Mouse (Mus musculus) splenic B cell, adult 2 months (primary cell): ENCODE measurements at regions not wholly inside any gene's neighbourhood (a gene's known extent, or its start where the extent isn't known, plus 50 kb on each side); places are given as distances from the start of the nearest gene placed in this dataset.

ENCODE experiments used
- DNase-seq: peaks from one replicate; pipeline ENCODE4 v3.0.0-alpha.2; 2011; ENCODE audit warnings: low read depth, low spot score
- H3K27me3 ChIP-seq: 2 replicates; pipeline ENCODE4 v1.6.1; 2012; ENCODE audit warnings: mild to moderate bottlenecking, low read length, moderate library complexity, mixed read lengths; ENCODE audit not compliant: control insufficient read depth, poor library complexity, insufficient read depth, severe bottlenecking
- H3K36me3 ChIP-seq: 2 replicates; pipeline ENCODE4 v1.6.1; 2012; ENCODE audit warnings: mild to moderate bottlenecking, low read length, moderate library complexity, mixed read lengths; ENCODE audit not compliant: control insufficient read depth, poor library complexity, insufficient read depth, severe bottlenecking

DNA sequence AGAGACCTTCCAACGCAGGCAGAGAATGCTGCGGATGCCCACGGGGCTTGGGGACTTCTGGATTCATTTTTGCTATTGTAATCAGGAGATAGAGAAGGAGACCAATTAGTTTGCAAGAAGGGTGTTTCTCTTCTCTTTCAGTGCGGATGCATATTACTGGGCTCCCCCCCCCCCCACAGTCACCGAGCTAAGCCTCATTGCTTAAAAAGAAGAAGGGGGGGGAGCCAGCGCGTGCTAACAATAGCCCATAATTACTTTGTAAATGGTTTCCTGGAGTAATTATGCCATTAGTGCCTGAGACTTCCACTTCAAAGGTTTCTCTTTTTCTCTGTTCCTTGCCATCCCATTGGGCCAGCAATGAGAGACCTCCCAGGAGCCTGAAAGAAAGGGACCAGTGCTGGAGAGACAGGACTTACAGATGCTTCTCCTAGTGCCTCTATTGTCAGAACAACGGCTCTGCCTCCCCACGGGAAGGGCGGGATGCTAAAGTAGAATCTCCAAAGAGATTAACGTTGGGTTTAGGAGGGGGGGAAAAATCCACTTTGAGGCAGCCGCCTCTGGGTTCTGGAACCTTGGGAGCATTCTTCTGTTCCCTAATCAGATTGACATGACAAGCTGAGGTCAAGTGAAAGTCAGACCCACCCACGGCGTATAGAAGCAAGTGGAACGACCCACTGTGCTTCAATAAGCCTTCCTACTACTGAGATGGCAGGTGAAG, 116.1 kb upstream of the Castor2 start:
- no peak for DNase-seq
- H3K27me3 ChIP-seq: no peaks in the 10 kb centered on the region

GRCm38 (mm10) chr5:133970421-133970914, 129.0 kb upstream of the Castor2 start:
- no peaks in the 10 kb centered on the region for H3K36me3 ChIP-seq
- no peak for DNase-seq
- H3K27me3 ChIP-seq: no peaks in the 10 kb centered on the region

More for the DNA sequence above, 116.1 kb upstream of the Castor2 start:
- H3K36me3 ChIP-seq: no peaks in the 10 kb centered on the region

DNA sequence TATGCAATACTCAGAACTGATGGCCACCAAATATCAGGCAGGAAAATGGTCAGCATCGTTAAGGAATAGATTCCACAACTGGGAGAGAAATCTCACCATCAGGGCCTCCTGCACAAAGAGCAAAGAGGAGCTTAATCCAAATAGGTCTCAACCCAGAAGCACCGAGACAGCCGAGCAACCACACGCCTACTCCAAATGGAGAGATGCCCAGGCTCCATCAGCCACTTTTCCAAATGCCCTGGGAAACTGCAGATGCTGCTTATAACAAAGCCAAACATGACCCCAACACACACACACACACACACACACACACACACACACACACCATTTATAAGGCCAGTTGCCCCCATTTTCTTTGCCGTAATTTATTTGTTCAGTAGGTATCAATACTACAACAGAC, 136.2 kb upstream of the Castor2 start:
- Histone ChIP-seq H3K36me3 (no peaks in the 10 kb centered on the region), H3K27me3 (no peaks in the 10 kb centered on the region)
- DNase-seq: no peak

DNA sequence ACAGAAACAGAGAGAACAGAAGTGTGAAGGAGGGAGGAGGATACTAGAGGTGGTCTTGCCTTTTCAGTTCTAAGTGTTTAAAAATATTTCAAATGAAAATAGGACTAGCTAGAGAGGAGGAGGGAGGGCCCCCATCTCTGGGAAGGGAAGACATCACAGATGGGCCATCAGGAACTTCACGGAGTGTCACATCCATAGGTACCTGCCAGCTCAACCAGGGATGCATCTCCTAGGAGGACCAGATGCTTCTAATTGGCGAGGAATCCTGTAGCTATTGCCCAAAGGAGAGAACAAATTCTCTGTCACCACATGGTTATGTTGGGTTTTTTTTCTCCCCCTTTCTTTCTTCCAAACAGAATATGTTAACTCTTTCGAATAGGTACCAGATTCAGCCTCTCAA, 158.7 kb upstream of the Castor2 start:
- H3K27me3 ChIP-seq: no peaks in the 10 kb centered on the region
- no peaks in the 10 kb centered on the region for H3K36me3 ChIP-seq
- no peak for DNase-seq

DNA sequence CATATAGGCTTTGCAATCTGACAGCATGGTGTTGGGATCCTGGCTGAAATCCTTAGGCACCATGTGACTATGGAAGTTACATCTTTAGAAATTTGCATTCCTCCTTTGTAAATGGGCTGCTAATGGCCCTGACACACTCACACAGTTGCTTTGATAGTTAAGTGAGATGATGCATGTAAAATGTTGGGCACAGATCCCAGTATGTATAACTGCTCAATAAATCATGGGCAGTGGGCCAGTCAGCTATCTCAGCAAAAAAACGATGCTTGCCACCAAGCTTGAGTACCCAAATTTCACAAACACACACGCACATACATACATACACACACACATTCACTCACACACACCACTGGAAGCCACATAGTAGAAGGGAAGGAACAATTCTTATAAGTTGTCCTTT, 159.5 kb upstream of the Castor2 start:
- Histone ChIP-seq H3K27me3 (no peaks in the 10 kb centered on the region), H3K36me3 (no peaks in the 10 kb centered on the region)
- DNase-seq: no peak

DNA sequence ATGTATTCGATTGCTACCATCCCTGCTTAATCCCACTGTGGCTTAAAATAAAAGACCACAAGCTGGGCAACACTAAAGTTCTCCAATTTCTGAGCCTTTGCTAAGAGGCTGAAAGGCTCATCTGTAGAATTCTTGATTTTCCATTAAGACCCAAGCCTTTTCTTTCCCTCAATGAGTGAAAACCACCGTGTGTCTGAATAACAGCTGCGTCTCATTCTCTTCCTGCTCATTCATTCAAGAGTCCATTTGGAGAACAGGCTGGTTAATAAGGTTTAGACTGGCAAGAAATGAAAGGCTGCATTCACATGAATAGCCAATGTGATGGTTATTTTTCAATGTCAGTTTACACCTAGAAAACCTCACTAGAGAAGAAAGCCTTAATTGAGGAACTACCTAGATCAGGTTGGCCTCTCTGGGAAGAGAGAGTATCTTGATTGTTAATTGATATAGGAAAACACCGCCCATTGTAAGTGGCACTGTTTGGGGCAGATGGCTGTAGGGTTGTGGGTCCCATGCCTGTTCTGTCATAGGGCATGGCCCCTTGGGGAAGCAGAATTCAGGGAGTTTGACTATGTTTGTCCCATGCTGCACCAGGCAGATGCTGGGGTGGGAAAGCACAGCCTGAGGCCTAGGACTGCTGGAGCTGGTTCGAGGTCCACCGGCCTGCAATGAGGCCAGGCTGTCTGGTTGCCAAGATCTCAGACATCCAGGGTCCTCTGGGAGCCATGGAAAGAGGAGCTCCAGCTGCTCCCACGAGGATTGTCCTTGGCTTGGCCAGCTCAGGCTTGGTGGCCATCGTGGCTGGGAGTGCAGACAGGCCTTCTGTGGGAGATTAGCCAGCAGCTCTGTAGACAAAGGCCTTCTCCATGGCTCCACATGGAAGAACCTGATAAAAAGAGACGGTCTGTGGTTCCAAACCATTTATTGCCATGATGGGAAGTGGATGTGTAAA, 161.3 kb upstream of the Castor2 start:
- H3K36me3 ChIP-seq: no peaks in the 10 kb centered on the region
- DNase-seq: no peak

DNA sequence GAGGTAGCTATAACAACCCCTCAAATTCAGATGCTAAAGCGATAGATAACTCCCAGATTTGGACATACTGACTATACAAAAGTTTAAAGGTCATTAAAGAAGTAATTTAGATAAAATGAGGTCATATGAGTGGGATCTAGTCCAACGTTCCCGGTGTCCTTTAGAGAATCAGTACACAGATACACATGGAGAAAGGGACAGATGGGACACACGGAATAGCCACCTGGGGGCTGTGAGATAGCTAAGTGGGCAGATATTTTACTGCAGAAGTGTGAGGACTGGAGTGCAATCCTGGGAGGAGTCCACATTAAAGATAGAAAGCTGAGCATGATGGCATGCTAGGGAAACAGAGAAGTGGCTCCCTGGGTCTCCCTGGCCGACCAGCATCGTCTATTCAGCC, 164.1 kb upstream of the Castor2 start:
- no peaks in the 10 kb centered on the region for H3K27me3 ChIP-seq
- DNase-seq: no peak
- no peaks in the 10 kb centered on the region for H3K36me3 ChIP-seq

More for the DNA sequence above, 161.3 kb upstream of the Castor2 start:
- no peaks in the 10 kb centered on the region for H3K27me3 ChIP-seq

GRCm38 (mm10) chr5:133935006-133935405, 164.5 kb upstream of the Castor2 start:
- H3K27me3 ChIP-seq: no peaks in the 10 kb centered on the region
- H3K36me3 ChIP-seq: no peaks in the 10 kb centered on the region
- DNase-seq: no peak

GRCm38 (mm10) chr5:133930101-133930500, 169.4 kb upstream of the Castor2 start:
- no peaks in the 10 kb centered on the region for H3K36me3 ChIP-seq
- DNase-seq: no peak

DNA sequence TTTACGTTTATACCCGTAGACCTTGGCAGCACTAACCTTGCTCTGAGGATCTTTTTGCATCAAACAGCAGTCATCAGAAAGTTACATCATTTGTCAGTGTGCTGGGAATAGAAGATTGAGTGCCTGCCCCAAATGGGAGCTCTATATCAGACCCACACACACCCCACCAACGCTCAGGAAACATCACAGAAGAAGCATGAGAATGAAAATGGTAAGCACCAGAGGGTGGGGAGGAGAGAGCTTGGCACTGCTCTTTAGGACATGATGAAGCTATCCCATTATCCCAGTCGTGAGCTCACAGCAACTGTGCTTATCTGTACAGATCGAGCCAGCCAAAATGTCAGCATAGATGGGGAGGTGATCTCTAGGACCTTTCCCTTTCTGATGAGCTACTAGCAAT, 172.5 kb upstream of the Castor2 start:
- no peak for DNase-seq
- H3K36me3 ChIP-seq: no peaks in the 10 kb centered on the region
- H3K27me3 ChIP-seq: no peaks in the 10 kb centered on the region

More at GRCm38 (mm10) chr5:133930101-133930500, 169.4 kb upstream of the Castor2 start:
- H3K27me3 ChIP-seq: no peaks in the 10 kb centered on the region

- no peaks in the 10 kb centered on the region for H3K27me3 ChIP-seq
- no peaks in the 10 kb centered on the region for H3K36me3 ChIP-seq
- no peak for DNase-seq
These were observed 174.2 kb upstream of the Castor2 start for GRCm38 (mm10) chr5:133925184-133925900.

- H3K36me3 ChIP-seq: no peaks in the 10 kb centered on the region
- DNase-seq: no peak
- H3K27me3 ChIP-seq: no peaks in the 10 kb centered on the region
These were observed 177.3 kb upstream of the Castor2 start for GRCm38 (mm10) chr5:133922181-133922580.

DNA sequence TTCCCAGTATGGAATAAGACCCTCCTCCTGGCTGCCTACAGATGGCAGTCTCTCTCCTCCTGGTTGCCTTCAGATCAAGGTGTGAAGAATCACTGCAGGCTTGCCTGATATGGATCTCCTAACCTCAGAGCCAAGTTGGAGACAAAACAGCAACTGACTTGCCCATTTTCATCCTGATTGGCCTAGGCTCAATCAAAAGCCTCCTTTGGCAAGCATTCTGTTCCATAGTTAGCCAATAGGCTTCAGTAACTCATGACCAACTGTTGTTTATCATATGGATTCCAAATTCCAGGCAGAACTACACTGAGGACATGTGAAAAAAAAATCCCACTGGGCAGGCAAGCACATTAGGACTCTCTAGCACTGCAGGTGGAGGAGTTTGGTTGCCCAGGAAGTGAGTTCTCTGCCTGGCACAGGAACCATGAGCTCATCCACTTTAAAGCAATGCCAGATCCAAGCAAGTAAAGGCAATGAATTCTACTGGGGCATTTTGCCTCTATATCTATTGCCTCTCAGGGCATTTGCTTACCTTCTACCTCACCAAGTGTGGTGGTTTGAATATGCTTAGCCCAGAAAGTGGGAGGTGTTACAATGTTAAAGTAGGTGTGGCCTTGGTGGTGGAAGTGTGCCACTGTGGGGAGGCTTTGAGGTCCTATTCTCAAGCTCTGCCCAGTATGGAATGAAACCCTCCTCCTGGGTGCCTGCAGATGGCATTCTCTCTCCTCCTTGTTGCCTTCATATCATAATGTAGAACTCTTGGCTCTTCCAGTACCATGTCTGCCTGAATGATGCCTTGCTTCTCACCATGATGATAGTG, 183.6 kb upstream of the Castor2 start:
- H3K36me3 ChIP-seq: no peaks in the 10 kb centered on the region
- H3K27me3 ChIP-seq: no peaks in the 10 kb centered on the region
- no peak for DNase-seq

DNA sequence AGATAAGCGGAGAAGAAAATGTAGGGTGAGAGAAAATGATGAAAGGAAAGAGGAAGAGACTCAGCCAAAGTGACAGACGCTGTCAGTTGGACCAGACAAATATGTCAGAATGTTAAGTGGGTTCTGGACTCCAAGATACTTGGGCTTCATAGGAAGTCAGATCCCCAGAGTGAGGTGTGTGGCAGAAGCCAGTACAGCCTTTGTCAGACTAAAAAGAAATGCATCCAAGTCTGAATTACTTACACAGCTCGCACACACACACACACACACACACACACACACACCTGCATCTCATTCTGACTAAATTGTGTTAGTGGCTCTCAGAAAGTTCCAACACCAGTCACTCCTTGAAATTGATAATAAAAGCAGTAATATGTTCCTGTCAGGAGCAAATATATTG, 192.1 kb upstream of the Castor2 start:
- no peaks in the 10 kb centered on the region for H3K27me3 ChIP-seq
- DNase-seq: no peak
- no peaks in the 10 kb centered on the region for H3K36me3 ChIP-seq
